Mouse (Mus musculus) frontal cortex, postnatal 10 days (tissue): ENCODE results near the gene Esrp2.
A peak's percentile ranks its signal among the peaks of the same experiment; 100 is the strongest.

ENCODE experiments used
- DNase-seq, 2 experiments: peaks; one replicate each; pipeline ENCODE4 v3.0.0; 2022; ENCODE audit warnings: low spot score in 2 of 2, mixed read lengths in 1 of 2

Esrp2 gene

GRCm38 (mm10) chr8:106136156-106137130 is at the start of gene Esrp2:
Gene Esrp2, minus strand, starts transcription at chr8:106136974.
- DNase-seq: no peak

GRCm38 (mm10) chr8:106186394-106186793 is 49.6 kb upstream of the Esrp2 start:
- DNase-seq: no peak

- no peak for DNase-seq
These were observed 49.0 kb upstream of the Esrp2 start for GRCm38 (mm10) chr8:106185628-106186270.

- no peak for DNase-seq
These were observed 41.7 kb upstream of the Esrp2 start for GRCm38 (mm10) chr8:106178428-106178827.

- no peak for DNase-seq
These were observed 40.8 kb upstream of the Esrp2 start for GRCm38 (mm10) chr8:106177594-106177993.

GRCm38 (mm10) chr8:106176891-106177290 is 40.1 kb upstream of the Esrp2 start:
- no peak for DNase-seq

GRCm38 (mm10) chr8:106173566-106173965 is 36.8 kb upstream of the Esrp2 start:
- DNase-seq: no peak

GRCm38 (mm10) chr8:106169934-106170480 is 33.2 kb upstream of the Esrp2 start:
- DNase-seq: no peak

- peak in 1 of 2 experiments; percentile 42 for DNase-seq
These were observed 32.5 kb upstream of the Esrp2 start for GRCm38 (mm10) chr8:106169017-106169933.

- peak; percentile 75 to 86 for DNase-seq
These were observed 31.7 kb upstream of the Esrp2 start, which contains the start of gene Slc7a6 for GRCm38 (mm10) chr8:106168356-106169016. Gene Slc7a6, plus strand, starts transcription at chr8:106168857.

- peak; percentile 57 to 61 for DNase-seq
These were observed 28.7 kb upstream of the Esrp2 start for GRCm38 (mm10) chr8:106165460-106165859.

- DNase-seq: no peak
These were observed 26.5 kb upstream of the Esrp2 start for GRCm38 (mm10) chr8:106163251-106163650.

- no peak for DNase-seq
These were observed 23.1 kb upstream of the Esrp2 start for GRCm38 (mm10) chr8:106159876-106160275.

GRCm38 (mm10) chr8:106158381-106158780 is 21.6 kb upstream of the Esrp2 start:
- no peak for DNase-seq

- no peak for DNase-seq
These were observed 20.6 kb upstream of the Esrp2 start for GRCm38 (mm10) chr8:106157419-106157818.

GRCm38 (mm10) chr8:106152876-106153275 is 16.1 kb upstream of the Esrp2 start:
- no peak for DNase-seq

GRCm38 (mm10) chr8:106151041-106151440 is 14.3 kb upstream of the Esrp2 start:
- no peak for DNase-seq

- no peak for DNase-seq
These were observed 13.9 kb upstream of the Esrp2 start for GRCm38 (mm10) chr8:106150653-106151000.

GRCm38 (mm10) chr8:106149801-106150652 is 13.3 kb upstream of the Esrp2 start, which contains the start of gene Pla2g15:
Gene Pla2g15, plus strand, starts transcription at chr8:106150399.
- DNase-seq: peak; percentile 89 to 91

- no peak for DNase-seq
These were observed 12.3 kb upstream of the Esrp2 start for GRCm38 (mm10) chr8:106149025-106149424.
